Mouse (Mus musculus): ENCODE results near the gene Flad1. TPM values are rescaled to one million over a fixed set of nuclear protein-coding genes. Genes with fewer than 3 reads are reported as not detected.

Flad1 gene
- polyA plus RNA-seq, 1 experiment from 2014 or later: 28.8 TPM

DNA sequence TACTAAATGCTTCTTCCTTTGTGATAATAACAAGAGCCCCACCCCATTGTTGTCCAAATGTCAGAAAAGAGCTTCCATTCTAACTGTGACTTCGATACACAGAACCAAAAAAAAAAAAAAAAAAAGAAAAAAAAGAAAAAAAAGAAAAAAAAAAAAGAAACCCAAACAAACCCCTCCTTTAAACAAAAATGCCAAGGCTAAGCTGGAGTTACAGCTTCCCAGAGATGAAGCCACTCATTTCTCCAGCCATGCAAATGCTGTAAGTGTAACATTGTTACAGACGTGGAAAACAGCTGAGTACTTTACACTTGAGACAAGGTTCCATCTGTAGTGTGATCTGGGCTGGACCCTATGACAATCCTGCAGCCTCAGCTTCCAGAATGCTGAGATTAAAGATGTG lies 5.5 kb upstream of the Flad1 start:
- Histone ChIP-seq H3K4me3 (replicated peaks; ENCODE audit: low read depth, low read length) (peak overlapping the region; percentile 51), H3K9ac (ENCODE audit: low read depth, low read length) (peak overlapping the region; percentile 66; the same call in 1 of the 2 replicates), H3K9me3 (replicated peaks; ENCODE audit: low read length) (no peaks in the 10 kb centered on the region), H3K4me2 (ENCODE audit: low read length) (peak overlapping the region; percentile 91), H3K27ac (peak overlapping the region; percentile 97; the same call in 1 of the 2 replicates), H3K36me3 (ENCODE audit: insufficient read depth, low read length) (peaks cover 21% of the 10 kb centered on the region), H3K4me1 (replicated peaks; ENCODE audit: insufficient read depth, low read length) (peaks cover 11% of the 10 kb centered on the region), H3K27me3 (ENCODE audit: insufficient read depth, low read length) (no peaks in the 10 kb centered on the region)
- no peak for TF ChIP-seq CTCF (IDR thresholded peaks at IDR 0.05; ENCODE audit: low read depth)
- ATAC-seq (replicated peaks; ENCODE audit: low FRiP score, low read depth): no peak
- DNase-seq (ENCODE audit: low spot score): no peak
- WGBS: 15% methylated on average over 2 of the region's 2 CpGs

DNA sequence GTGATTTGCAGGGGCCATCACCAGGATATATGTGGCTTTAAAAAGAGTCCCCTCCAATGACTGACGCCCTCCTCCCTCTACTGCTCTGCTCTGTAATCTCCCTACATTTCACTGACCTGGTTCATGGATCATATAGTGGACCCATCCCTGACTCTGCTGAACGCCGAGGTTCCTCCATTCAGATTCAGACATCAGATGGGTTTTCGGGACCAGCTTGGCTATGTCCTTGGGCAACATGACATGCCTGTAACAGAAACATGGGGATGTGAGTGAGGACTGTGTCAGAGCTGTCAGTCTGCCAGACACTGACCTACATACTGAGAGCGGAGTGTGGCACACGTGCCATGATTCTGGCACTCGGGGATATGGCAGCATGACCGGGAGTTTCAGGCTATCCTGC lies 4.5 kb upstream of the Flad1 start:
- no peak overlapping the region for H3K27ac ChIP-seq

DNA sequence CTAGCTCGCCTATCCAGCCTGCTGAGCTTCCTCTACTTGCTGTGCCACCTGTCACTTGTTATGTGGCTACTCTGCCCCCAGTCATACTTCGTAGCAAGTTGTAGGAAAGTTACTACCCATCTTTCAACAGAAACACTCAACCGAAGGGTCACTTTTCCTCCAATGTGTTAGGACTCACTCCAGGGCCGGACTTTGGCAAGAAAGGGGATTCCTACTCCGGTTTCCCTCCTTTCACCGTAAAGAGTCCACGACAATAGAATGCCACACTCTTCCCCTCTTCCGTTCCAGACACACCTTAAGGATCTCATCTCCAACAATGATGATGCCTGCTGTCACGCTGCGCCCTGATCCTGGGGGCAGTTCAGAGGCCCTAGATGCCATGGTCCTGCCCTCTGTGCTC lies 806 bp downstream of the Flad1 start:
- H3K4me1 ChIP-seq (replicated peaks; ENCODE audit: insufficient read depth, low read length): peaks cover 8% of the 10 kb centered on the region
- H3K27ac ChIP-seq: peak overlapping the region; percentile 71
- DNase-seq (ENCODE audit: low spot score) (no peak), ATAC-seq (replicated peaks; ENCODE audit: low FRiP score, low read depth) (no peak)
- no peaks in the 10 kb centered on the region for H3K9me3 ChIP-seq (replicated peaks; ENCODE audit: low read length)
- peak overlapping the region; percentile 50 for H3K4me3 ChIP-seq (replicated peaks; ENCODE audit: low read depth, low read length)
- 75% methylated on average over 10 of the region's 10 CpGs for WGBS
- TF ChIP-seq CTCF (IDR thresholded peaks at IDR 0.05; ENCODE audit: low read depth): no peak
- peak overlapping the region; percentile 60 for H3K9ac ChIP-seq (ENCODE audit: low read depth, low read length)
- peak overlapping the region; percentile 79 for H3K4me2 ChIP-seq (ENCODE audit: low read length)
- H3K36me3 ChIP-seq (ENCODE audit: insufficient read depth, low read length): peaks cover 23% of the 10 kb centered on the region
- H3K27me3 ChIP-seq (ENCODE audit: insufficient read depth, low read length): no peaks in the 10 kb centered on the region

More for the DNA sequence above, 4.5 kb upstream of the Flad1 start:
- Histone ChIP-seq H3K4me3 (replicated peaks; ENCODE audit: low read depth, low read length) (no peak overlapping the region), H3K36me3 (ENCODE audit: insufficient read depth, low read length) (peaks cover 21% of the 10 kb centered on the region), H3K9ac (ENCODE audit: low read depth, low read length) (no peak overlapping the region), H3K27me3 (ENCODE audit: insufficient read depth, low read length) (no peaks in the 10 kb centered on the region), H3K4me2 (ENCODE audit: low read length) (no peak overlapping the region), H3K9me3 (replicated peaks; ENCODE audit: low read length) (no peaks in the 10 kb centered on the region), H3K4me1 (replicated peaks; ENCODE audit: insufficient read depth, low read length) (peaks cover 14% of the 10 kb centered on the region)
- 95% methylated on average over 8 of the region's 8 CpGs for WGBS
- DNase-seq (ENCODE audit: low spot score) (no peak), ATAC-seq (replicated peaks; ENCODE audit: low FRiP score, low read depth) (no peak)
- TF ChIP-seq CTCF (IDR thresholded peaks at IDR 0.05; ENCODE audit: low read depth): no peak

DNA sequence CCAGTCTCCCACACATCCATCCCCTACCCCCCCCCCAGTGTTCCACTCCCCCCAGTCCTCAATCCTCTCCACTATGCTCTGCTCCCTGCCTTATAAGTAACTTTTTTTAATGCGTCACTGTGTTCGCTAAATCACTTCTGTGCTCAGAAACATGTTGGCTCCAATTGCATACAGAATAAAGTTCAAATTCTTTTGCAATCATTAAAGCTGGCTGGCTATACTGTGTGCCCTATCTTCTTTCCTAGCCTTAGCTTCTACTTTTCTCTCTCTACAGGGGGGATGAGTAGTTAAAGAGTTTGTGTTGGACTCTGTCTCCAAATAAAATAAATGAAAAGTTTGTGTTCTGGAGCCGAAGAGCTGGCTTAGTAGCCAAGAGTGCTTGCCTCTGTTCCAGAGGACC lies 2.0 kb downstream of the Flad1 start:
- Histone ChIP-seq H3K9ac (ENCODE audit: low read depth, low read length) (no peak overlapping the region), H3K27ac (no peak overlapping the region), H3K9me3 (replicated peaks; ENCODE audit: low read length) (no peaks in the 10 kb centered on the region), H3K36me3 (ENCODE audit: insufficient read depth, low read length) (peaks cover 16% of the 10 kb centered on the region), H3K4me1 (replicated peaks; ENCODE audit: insufficient read depth, low read length) (peaks cover 8% of the 10 kb centered on the region), H3K4me2 (ENCODE audit: low read length) (no peak overlapping the region), H3K4me3 (replicated peaks; ENCODE audit: low read depth, low read length) (no peak overlapping the region), H3K27me3 (ENCODE audit: insufficient read depth, low read length) (no peaks in the 10 kb centered on the region)
- DNase-seq (ENCODE audit: low spot score) (no peak), ATAC-seq (replicated peaks; ENCODE audit: low FRiP score, low read depth) (no peak)
- TF ChIP-seq CTCF (IDR thresholded peaks at IDR 0.05; ENCODE audit: low read depth): no peak
- 88% methylated on average over 3 of the region's 3 CpGs for WGBS

GRCm38 (mm10) chr3:89408448-89408847 lies 3.2 kb downstream of the Flad1 start:
- 70% methylated on average over 16 of the region's 16 CpGs for WGBS
- no peak for TF ChIP-seq CTCF (IDR thresholded peaks at IDR 0.05; ENCODE audit: low read depth)

DNA sequence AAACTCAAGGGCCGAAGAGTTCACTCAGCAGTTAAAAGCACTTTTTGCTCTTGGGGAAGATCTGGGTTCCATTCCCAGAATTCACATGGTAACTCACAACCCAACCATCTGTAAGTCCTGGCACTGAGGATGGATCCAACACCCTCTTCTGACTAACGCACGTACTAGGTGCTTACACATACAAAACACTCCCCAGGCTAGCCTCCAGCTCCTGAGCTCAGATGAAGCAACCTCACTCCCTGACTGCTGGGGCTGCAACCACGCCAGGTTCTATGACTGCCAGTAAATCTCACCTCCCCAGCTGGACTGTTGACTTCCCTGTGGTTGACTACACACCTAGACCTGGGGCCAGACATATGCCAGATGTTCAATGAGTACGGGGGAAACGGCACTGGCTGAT lies 4.8 kb downstream of the Flad1 start:
- ATAC-seq (replicated peaks; ENCODE audit: low FRiP score, low read depth) (no peak), DNase-seq (ENCODE audit: low spot score) (no peak)
- Histone ChIP-seq H3K4me2 (ENCODE audit: low read length) (no peak overlapping the region), H3K27ac (no peak overlapping the region), H3K9ac (ENCODE audit: low read depth, low read length) (no peak overlapping the region), H3K36me3 (ENCODE audit: insufficient read depth, low read length) (peaks cover 25% of the 10 kb centered on the region), H3K4me1 (replicated peaks; ENCODE audit: insufficient read depth, low read length) (peaks cover 8% of the 10 kb centered on the region), H3K9me3 (replicated peaks; ENCODE audit: low read length) (no peaks in the 10 kb centered on the region), H3K4me3 (replicated peaks; ENCODE audit: low read depth, low read length) (no peak overlapping the region), H3K27me3 (ENCODE audit: insufficient read depth, low read length) (no peaks in the 10 kb centered on the region)
- WGBS: 88% methylated on average over 6 of the region's 6 CpGs
- TF ChIP-seq CTCF (IDR thresholded peaks at IDR 0.05; ENCODE audit: low read depth): no peak

More at GRCm38 (mm10) chr3:89408448-89408847, 3.2 kb downstream of the Flad1 start:
- Histone ChIP-seq H3K4me2 (ENCODE audit: low read length) (no peak overlapping the region), H3K27ac (no peak overlapping the region), H3K4me1 (replicated peaks; ENCODE audit: insufficient read depth, low read length) (peaks cover 8% of the 10 kb centered on the region), H3K9me3 (replicated peaks; ENCODE audit: low read length) (no peaks in the 10 kb centered on the region), H3K36me3 (ENCODE audit: insufficient read depth, low read length) (peaks cover 15% of the 10 kb centered on the region; the same call in 1 of the 2 replicates), H3K4me3 (replicated peaks; ENCODE audit: low read depth, low read length) (no peak overlapping the region), H3K27me3 (ENCODE audit: insufficient read depth, low read length) (no peaks in the 10 kb centered on the region), H3K9ac (ENCODE audit: low read depth, low read length) (no peak overlapping the region)
- ATAC-seq (replicated peaks; ENCODE audit: low FRiP score, low read depth): no peak
- DNase-seq (ENCODE audit: low spot score): no peak

- Histone ChIP-seq H3K4me2 (ENCODE audit: low read length) (no peak within 1 kb of the TSS), H3K27ac (no peak within 1 kb of the TSS), H3K4me3 (replicated peaks; ENCODE audit: low read depth, low read length) (no peak within 1 kb of the TSS), H3K9me3 (replicated peaks; ENCODE audit: low read length) (no peaks in the 10 kb centered on the region), H3K9ac (ENCODE audit: low read depth, low read length) (no peak within 1 kb of the TSS), H3K36me3 (ENCODE audit: insufficient read depth, low read length) (peaks cover 30% of the 10 kb centered on the region), H3K4me1 (replicated peaks; ENCODE audit: insufficient read depth, low read length) (no peaks in the 10 kb centered on the region), H3K27me3 (ENCODE audit: insufficient read depth, low read length) (no peaks in the 10 kb centered on the region)
- no peak for TF ChIP-seq CTCF (IDR thresholded peaks at IDR 0.05; ENCODE audit: low read depth)
- WGBS: 74% methylated on average over 5 of the region's 5 CpGs
- DNase-seq (ENCODE audit: low spot score) (no peak), ATAC-seq (replicated peaks; ENCODE audit: low FRiP score, low read depth) (no peak)
Measured at GRCm38 (mm10) chr3:89402693-89403092, 9.0 kb downstream of the Flad1 start, which contains the start of gene Lenep. TSS of gene Lenep (minus strand) at chr3:89402793.

Measured in kidney, postnatal 0 days (tissue).